Mouse (Mus musculus): ENCODE measurements around the gene Rassf7.

- no peak for TF ChIP-seq POLR2A (IDR thresholded peaks at IDR 0.05; ENCODE audit: borderline replicate concordance, insufficient read depth, low read length)
- TF ChIP-seq CTCF (IDR thresholded peaks at IDR 0.05; ENCODE audit: borderline replicate concordance, insufficient read depth, low read depth, low read length) = no peak
These were observed 27.5 kb upstream of the Rassf7 start for GRCm38 (mm10) chr7:141188194-141188593.

Data from cerebellum, adult 2 months (tissue).